Mouse (Mus musculus): ENCODE measurements at regions not wholly inside any gene's neighbourhood (a gene's known extent, or its start where the extent isn't known, plus 50 kb on each side); places are given as distances from the start of the nearest gene placed in this dataset.

GRCm38 (mm10) chr4:84004055-84004778 is 478.9 kb downstream of the Ccdc171 start:
- no peak overlapping the region for H3K27ac ChIP-seq (ENCODE audit: insufficient read depth, low read depth, low read length)
- WGBS: 83% methylated on average over 7 of the region's 7 CpGs
- no peak overlapping the region for H3K4me3 ChIP-seq (ENCODE audit: low read depth, low read length)

DNA sequence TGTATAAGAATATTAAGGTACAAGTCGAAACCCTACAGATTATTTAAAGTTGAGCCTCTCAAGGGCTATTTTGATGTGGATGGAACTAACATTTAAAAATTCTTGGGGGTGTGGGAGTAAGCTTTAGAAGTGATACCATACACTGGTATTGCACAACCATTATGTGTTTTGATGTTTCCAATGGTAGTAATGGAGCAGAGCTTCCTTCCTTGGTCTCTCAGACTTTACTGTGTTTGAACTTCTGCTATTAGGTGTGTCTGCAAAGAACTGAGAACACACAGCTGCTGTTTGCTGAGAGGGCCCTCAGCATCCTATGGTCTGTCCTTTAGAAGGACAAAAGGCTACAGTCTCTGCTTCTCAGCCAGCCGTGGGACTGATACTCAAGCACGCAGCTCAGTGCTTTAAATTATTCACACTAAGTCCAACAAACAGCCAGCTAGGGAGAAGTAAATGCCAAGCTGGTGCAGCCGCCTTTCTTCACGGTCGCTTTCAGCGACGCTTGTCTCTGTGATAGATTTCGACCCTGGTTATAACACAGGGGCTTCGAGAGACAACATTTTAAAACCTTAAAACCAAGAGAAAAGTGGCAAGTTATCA is 479.5 kb downstream of the Ccdc171 start:
- Histone ChIP-seq H3K4me3 (ENCODE audit: low read depth, low read length) (no peak overlapping the region), H3K27me3 (ENCODE audit: control insufficient read depth, insufficient read depth, low read length) (no peaks in the 10 kb centered on the region), H3K27ac (ENCODE audit: insufficient read depth, low read depth, low read length) (no peak overlapping the region), H3K36me3 (ENCODE audit: control insufficient read depth, insufficient read depth, low read length) (no peaks in the 10 kb centered on the region), H3K4me1 (ENCODE audit: control insufficient read depth, insufficient read depth, insufficient read length, low read length) (no peaks in the 10 kb centered on the region)
- 79% methylated on average over 10 of the region's 10 CpGs for WGBS
- no peak for TF ChIP-seq POLR2A (IDR thresholded peaks at IDR 0.05; ENCODE audit: low read depth, low read length)
- TF ChIP-seq CTCF (IDR thresholded peaks at IDR 0.05; ENCODE audit: extremely low read depth, insufficient read length, insufficient replicate concordance, low read depth, low read length): no peak

More at GRCm38 (mm10) chr4:84004055-84004778, 478.9 kb downstream of the Ccdc171 start:
- H3K27me3 ChIP-seq (ENCODE audit: control insufficient read depth, insufficient read depth, low read length): no peaks in the 10 kb centered on the region
- H3K36me3 ChIP-seq (ENCODE audit: control insufficient read depth, insufficient read depth, low read length): no peaks in the 10 kb centered on the region
- TF ChIP-seq CTCF (IDR thresholded peaks at IDR 0.05; ENCODE audit: extremely low read depth, insufficient read length, insufficient replicate concordance, low read depth, low read length) (no peak), POLR2A (IDR thresholded peaks at IDR 0.05; ENCODE audit: low read depth, low read length) (no peak)
- no peaks in the 10 kb centered on the region for H3K4me1 ChIP-seq (ENCODE audit: control insufficient read depth, insufficient read depth, insufficient read length, low read length)

- no peaks in the 10 kb centered on the region for H3K36me3 ChIP-seq (ENCODE audit: control insufficient read depth, insufficient read depth, low read length)
- no peak overlapping the region for H3K27ac ChIP-seq (ENCODE audit: insufficient read depth, low read depth, low read length)
- H3K27me3 ChIP-seq (ENCODE audit: control insufficient read depth, insufficient read depth, low read length): no peaks in the 10 kb centered on the region
- TF ChIP-seq CTCF (IDR thresholded peaks at IDR 0.05; ENCODE audit: extremely low read depth, insufficient read length, insufficient replicate concordance, low read depth, low read length) (no peak), POLR2A (IDR thresholded peaks at IDR 0.05; ENCODE audit: low read depth, low read length) (no peak)
- WGBS: 85% methylated on average over 6 of the region's 6 CpGs
- H3K4me3 ChIP-seq (ENCODE audit: low read depth, low read length): no peak overlapping the region
- no peaks in the 10 kb centered on the region for H3K4me1 ChIP-seq (ENCODE audit: control insufficient read depth, insufficient read depth, insufficient read length, low read length)
These were observed 486.6 kb downstream of the Ccdc171 start for GRCm38 (mm10) chr4:84011941-84012340.

DNA sequence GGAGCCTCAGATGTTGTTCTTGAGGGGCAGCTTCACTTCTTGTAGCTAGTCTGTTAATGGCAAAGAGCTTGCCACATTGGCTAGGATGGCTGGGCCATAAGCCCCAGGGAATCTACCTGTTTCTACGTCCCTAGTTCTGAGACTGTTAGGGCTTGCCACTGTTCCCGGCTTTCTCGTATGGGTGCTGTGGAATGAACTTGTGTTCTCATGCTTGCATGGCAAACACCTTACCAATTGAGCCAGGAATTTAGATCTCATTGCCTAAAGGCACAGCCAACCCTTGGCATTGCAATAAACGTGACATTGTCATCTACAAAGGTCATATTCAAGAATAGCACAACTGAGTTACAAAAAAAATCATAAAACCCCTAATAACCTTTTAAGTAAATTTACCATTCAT is 489.8 kb downstream of the Ccdc171 start:
- Histone ChIP-seq H3K4me3 (ENCODE audit: low read depth, low read length) (no peak overlapping the region), H3K36me3 (ENCODE audit: control insufficient read depth, insufficient read depth, low read length) (no peaks in the 10 kb centered on the region), H3K4me1 (ENCODE audit: control insufficient read depth, insufficient read depth, insufficient read length, low read length) (no peaks in the 10 kb centered on the region), H3K27ac (ENCODE audit: insufficient read depth, low read depth, low read length) (no peak overlapping the region), H3K27me3 (ENCODE audit: control insufficient read depth, insufficient read depth, low read length) (no peaks in the 10 kb centered on the region)
- no peak for TF ChIP-seq POLR2A (IDR thresholded peaks at IDR 0.05; ENCODE audit: low read depth, low read length)
- no peak for TF ChIP-seq CTCF (IDR thresholded peaks at IDR 0.05; ENCODE audit: extremely low read depth, insufficient read length, insufficient replicate concordance, low read depth, low read length)
- WGBS: 85% methylated on average over 4 of the region's 4 CpGs

DNA sequence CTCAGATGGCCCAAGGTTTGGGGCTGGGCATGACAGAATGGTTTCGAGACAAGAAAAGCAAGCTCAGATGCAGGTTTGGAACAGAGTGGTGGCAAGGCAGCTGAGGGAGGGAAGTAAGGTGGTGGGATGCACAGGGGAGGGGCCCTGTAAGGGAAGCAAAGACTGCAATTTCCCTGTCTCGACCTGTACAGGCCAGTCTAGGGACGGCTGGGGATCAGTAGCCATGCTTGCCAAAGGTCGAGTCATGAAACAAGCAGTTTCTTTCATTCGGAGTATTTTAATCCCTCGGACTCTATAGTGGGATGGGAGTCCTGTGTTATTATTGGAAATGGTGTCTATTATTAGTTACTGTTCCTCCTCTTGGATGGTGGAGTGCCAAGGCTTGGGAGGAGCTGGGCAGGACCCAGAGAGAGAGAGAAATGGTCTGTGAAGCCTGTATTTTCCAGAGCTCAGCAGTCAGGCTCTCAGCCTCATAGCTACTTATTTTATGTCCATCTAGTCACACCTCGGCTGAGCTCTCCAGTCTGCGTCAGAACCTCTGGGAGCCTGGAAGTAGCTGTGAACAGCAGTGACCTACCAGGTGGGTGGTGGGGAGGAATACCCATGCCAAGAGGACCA is 490.3 kb downstream of the Ccdc171 start:
- no peak overlapping the region for H3K27ac ChIP-seq (ENCODE audit: insufficient read depth, low read depth, low read length)
- no peak overlapping the region for H3K4me3 ChIP-seq (ENCODE audit: low read depth, low read length)
- WGBS: 72% methylated on average over 8 of the region's 8 CpGs
- no peaks in the 10 kb centered on the region for H3K36me3 ChIP-seq (ENCODE audit: control insufficient read depth, insufficient read depth, low read length)
- no peaks in the 10 kb centered on the region for H3K4me1 ChIP-seq (ENCODE audit: control insufficient read depth, insufficient read depth, insufficient read length, low read length)
- no peak for TF ChIP-seq CTCF (IDR thresholded peaks at IDR 0.05; ENCODE audit: extremely low read depth, insufficient read length, insufficient replicate concordance, low read depth, low read length)
- no peak for TF ChIP-seq POLR2A (IDR thresholded peaks at IDR 0.05; ENCODE audit: low read depth, low read length)
- no peaks in the 10 kb centered on the region for H3K27me3 ChIP-seq (ENCODE audit: control insufficient read depth, insufficient read depth, low read length)

GRCm38 (mm10) chr4:84018135-84018534 is 492.8 kb downstream of the Ccdc171 start:
- H3K36me3 ChIP-seq (ENCODE audit: control insufficient read depth, insufficient read depth, low read length): no peaks in the 10 kb centered on the region
- no peaks in the 10 kb centered on the region for H3K4me1 ChIP-seq (ENCODE audit: control insufficient read depth, insufficient read depth, insufficient read length, low read length)
- TF ChIP-seq POLR2A (IDR thresholded peaks at IDR 0.05; ENCODE audit: low read depth, low read length): no peak
- TF ChIP-seq CTCF (IDR thresholded peaks at IDR 0.05; ENCODE audit: extremely low read depth, insufficient read length, insufficient replicate concordance, low read depth, low read length): no peak
- no peak overlapping the region for H3K4me3 ChIP-seq (ENCODE audit: low read depth, low read length)
- no peak overlapping the region for H3K27ac ChIP-seq (ENCODE audit: insufficient read depth, low read depth, low read length)
- H3K27me3 ChIP-seq (ENCODE audit: control insufficient read depth, insufficient read depth, low read length): no peaks in the 10 kb centered on the region
- 74% methylated on average over 7 of the region's 7 CpGs for WGBS

DNA sequence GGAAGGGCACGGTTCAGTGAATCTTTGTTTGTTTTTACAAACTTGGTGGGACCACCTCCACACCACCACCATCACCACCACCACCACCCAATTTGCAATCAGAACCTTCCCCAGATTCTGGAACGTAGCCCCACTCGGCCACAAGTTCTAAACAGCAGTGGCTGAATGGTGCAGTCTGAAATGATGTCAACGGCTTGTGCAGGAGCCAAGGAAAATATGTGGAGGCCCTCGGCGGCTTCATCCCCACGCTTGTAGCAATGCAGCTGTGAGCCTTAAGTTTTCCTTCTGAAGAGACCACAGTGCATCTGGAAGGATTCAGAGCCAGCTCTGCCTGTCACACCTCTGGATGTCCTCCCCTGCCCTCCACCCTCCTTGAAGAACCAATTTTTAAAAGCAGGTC is 493.4 kb downstream of the Ccdc171 start:
- Histone ChIP-seq H3K4me3 (ENCODE audit: low read depth, low read length) (no peak overlapping the region), H3K27me3 (ENCODE audit: control insufficient read depth, insufficient read depth, low read length) (no peaks in the 10 kb centered on the region), H3K27ac (ENCODE audit: insufficient read depth, low read depth, low read length) (no peak overlapping the region), H3K4me1 (ENCODE audit: control insufficient read depth, insufficient read depth, insufficient read length, low read length) (no peaks in the 10 kb centered on the region), H3K36me3 (ENCODE audit: control insufficient read depth, insufficient read depth, low read length) (no peaks in the 10 kb centered on the region)
- WGBS: 68% methylated on average over 7 of the region's 7 CpGs
- TF ChIP-seq CTCF (IDR thresholded peaks at IDR 0.05; ENCODE audit: extremely low read depth, insufficient read length, insufficient replicate concordance, low read depth, low read length): no peak
- TF ChIP-seq POLR2A (IDR thresholded peaks at IDR 0.05; ENCODE audit: low read depth, low read length): no peak

Data from small intestine, adult 2 months (tissue).